Mouse (Mus musculus): ENCODE results near the gene Lipo2.
"Not testable (repeated sequence)": the region's sequence is repeated elsewhere in the genome, so short reads cannot be mapped to it uniquely, and the experiment has no call there.

Gene Lipo2

DNA sequence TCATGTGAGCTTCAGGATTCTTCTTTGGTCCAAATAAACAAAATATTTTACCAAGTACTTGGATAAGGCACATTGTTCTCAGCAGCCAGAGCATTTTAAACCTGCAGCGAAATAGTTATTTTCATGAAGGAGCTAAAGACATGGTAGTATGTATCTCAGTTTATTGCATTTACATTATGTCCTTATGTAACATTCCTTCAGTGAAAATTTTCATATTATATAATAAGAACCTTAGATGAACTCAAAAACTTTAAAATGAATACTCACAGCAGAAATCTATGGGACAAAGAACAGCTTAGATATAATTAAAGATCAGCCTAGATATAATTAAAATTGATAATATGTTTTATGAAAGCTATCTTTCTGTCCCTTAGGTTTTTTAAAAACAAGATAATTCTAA lies at the start of gene Lipo2:
TSS of gene Lipo2 (minus strand) at position 101 of the 400 bp plus-strand sequence.
- not testable (repeated sequence) for DNase-seq

DNA sequence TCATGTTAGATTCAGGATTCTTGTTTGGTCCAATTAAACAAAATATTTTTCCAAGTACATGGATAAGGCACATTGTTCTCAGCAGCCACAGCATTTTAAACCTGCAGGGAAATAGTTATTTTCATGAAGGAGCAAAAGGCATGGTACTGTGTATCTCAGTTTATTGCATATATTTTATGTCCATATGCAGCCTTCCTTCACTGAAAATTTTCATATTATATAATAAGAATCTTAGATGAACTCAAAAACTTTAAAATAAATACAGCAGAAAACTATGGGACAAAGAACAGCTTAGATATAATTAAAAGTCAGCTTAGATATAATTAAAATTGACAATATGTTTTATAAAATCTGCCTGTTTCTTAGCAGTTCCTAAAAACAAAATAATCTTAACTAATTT lies 36.2 kb upstream of the Lipo2 start, which contains the start of gene Lipo1:
TSS of gene Lipo1 (minus strand) at position 101 of the 400 bp plus-strand sequence.
- not testable (repeated sequence) for DNase-seq

- DNase-seq, result no peak
Observed at GRCm38 (mm10) chr19:33786576-33787277, 35.6 kb upstream of the Lipo2 start.

- DNase-seq, result peak; percentile 8 to 12
Observed at GRCm38 (mm10) chr19:33761287-33762086, 10.3 kb upstream of the Lipo2 start, which contains the start of gene Lipo3. Gene Lipo3 (minus strand): TSS chr19:33761951.

All from kidney, adult 8-10 months (tissue).